Mouse (Mus musculus) embryonic facial prominence, embryonic 10.5 days (tissue): ENCODE data around the gene Shroom3. TPM values are rescaled to one million over a fixed set of nuclear protein-coding genes. Genes with fewer than 3 reads are reported as not detected.

ENCODE experiments used
- DNase-seq: peaks from one replicate; pipeline ENCODE4 v3.0.0-alpha.2; 2017; ENCODE audit warnings: low spot score
- H3K27ac ChIP-seq: fragments of 300-500 bp; sonication (generic); replicated peaks from 2 replicates; pipeline ENCODE4 v1.5.1; 2016; ENCODE audit warnings: mild to moderate bottlenecking
- H3K27me3 ChIP-seq: fragments of 300-500 bp; sonication (generic); replicated peaks from 2 replicates; pipeline ENCODE4 v1.6.1; 2016; ENCODE audit warnings: low read depth, mild to moderate bottlenecking; ENCODE audit not compliant: poor library complexity, severe bottlenecking
- H3K36me3 ChIP-seq: fragments of 300-500 bp; sonication (generic); replicated peaks from 2 replicates; pipeline ENCODE4 v1.6.1; 2016; ENCODE audit warnings: mild to moderate bottlenecking, moderate library complexity
- H3K4me1 ChIP-seq: fragments of 300-500 bp; sonication (generic); 2 replicates; pipeline ENCODE4 v1.6.1; 2016
- H3K4me3 ChIP-seq: fragments of 300-500 bp; sonication (generic); 2 replicates; pipeline ENCODE4 v1.5.1; 2016; ENCODE audit warnings: mild to moderate bottlenecking, moderate library complexity
- H3K9me3 ChIP-seq: fragments of 300-500 bp; sonication (generic); 2 replicates; pipeline ENCODE4 v1.6.1; 2016; ENCODE audit warnings: mild to moderate bottlenecking
- WGBS: fragments of 180-500 bp; shearing (Covaris S2); methylation state at CpG from one replicate; pipeline ENCODE4 v1.1.7; 2016; 5-methylcytosine and 5-hydroxymethylcytosine counted together
- polyA plus RNA-seq: library from polyadenylated mRNA; unstranded; fragments of >200 nt; fragmentation: Nextera tagmentation; extraction: Ambion mirVana; gene quantifications from 2 replicates; pipeline ENCODE4 v1.2.1, GENCODE M21; 2016

Gene Shroom3
- polyA plus RNA-seq, 1 experiment from 2014 or later, result 4.8 TPM

GRCm38 (mm10) chr5:92701750-92702149 is 18.5 kb downstream of the Shroom3 start:
- no peak overlapping the region for H3K4me3 ChIP-seq
- no peak for DNase-seq
- WGBS, result 42% methylated on average over 11 of the region's 11 CpGs
- no peak overlapping the region for H3K27ac ChIP-seq
- H3K36me3 ChIP-seq, result no peaks in the 10 kb centered on the region
- H3K27me3 ChIP-seq, result no peaks in the 10 kb centered on the region
- no peaks in the 10 kb centered on the region for H3K9me3 ChIP-seq
- H3K4me1 ChIP-seq, result peaks cover 34% of the 10 kb centered on the region

- no peaks in the 10 kb centered on the region for H3K36me3 ChIP-seq
- H3K27me3 ChIP-seq, result no peaks in the 10 kb centered on the region
- 90% methylated on average over 8 of the region's 8 CpGs for WGBS
- no peak overlapping the region for H3K27ac ChIP-seq
- DNase-seq, result no peak
- peaks cover 35% of the 10 kb centered on the region for H3K4me1 ChIP-seq
- H3K9me3 ChIP-seq, result no peaks in the 10 kb centered on the region
- H3K4me3 ChIP-seq, result no peak overlapping the region
These were observed 20.4 kb downstream of the Shroom3 start for GRCm38 (mm10) chr5:92703671-92704070.

GRCm38 (mm10) chr5:92707921-92708491 is 24.8 kb downstream of the Shroom3 start:
- WGBS, result 41% methylated on average over 7 of the region's 7 CpGs
- Histone ChIP-seq H3K36me3 (no peaks in the 10 kb centered on the region), H3K27me3 (no peaks in the 10 kb centered on the region), H3K4me3 (no peak overlapping the region), H3K9me3 (no peaks in the 10 kb centered on the region), H3K4me1 (peaks cover 51% of the 10 kb centered on the region), H3K27ac (peak overlapping the region; percentile 72)
- no peak for DNase-seq

DNA sequence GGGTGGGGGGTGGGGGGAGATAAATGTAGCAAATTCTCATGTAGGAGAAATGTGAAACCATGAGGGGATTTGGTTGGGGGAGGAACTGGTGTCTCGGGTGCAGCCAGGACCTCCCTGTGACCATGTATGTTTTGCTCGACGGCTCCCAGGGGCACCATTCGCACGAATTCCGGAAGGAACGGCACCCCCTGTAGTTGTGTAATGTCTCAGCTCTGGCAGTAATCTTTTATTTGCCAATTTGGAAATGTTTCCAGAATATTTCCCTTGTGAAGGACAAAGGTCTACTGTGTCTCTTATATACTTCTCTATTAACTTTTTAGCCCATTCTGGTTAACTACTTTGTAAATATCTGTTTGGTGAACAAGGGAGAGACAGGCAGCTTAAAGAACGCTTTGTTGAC is 27.5 kb downstream of the Shroom3 start:
- 79% methylated on average over 8 of the region's 8 CpGs for WGBS
- H3K27me3 ChIP-seq, result no peaks in the 10 kb centered on the region
- H3K4me1 ChIP-seq, result peaks cover 57% of the 10 kb centered on the region
- no peaks in the 10 kb centered on the region for H3K36me3 ChIP-seq
- H3K4me3 ChIP-seq, result no peak overlapping the region
- H3K27ac ChIP-seq, result no peak overlapping the region
- H3K9me3 ChIP-seq, result no peaks in the 10 kb centered on the region
- no peak for DNase-seq

DNA sequence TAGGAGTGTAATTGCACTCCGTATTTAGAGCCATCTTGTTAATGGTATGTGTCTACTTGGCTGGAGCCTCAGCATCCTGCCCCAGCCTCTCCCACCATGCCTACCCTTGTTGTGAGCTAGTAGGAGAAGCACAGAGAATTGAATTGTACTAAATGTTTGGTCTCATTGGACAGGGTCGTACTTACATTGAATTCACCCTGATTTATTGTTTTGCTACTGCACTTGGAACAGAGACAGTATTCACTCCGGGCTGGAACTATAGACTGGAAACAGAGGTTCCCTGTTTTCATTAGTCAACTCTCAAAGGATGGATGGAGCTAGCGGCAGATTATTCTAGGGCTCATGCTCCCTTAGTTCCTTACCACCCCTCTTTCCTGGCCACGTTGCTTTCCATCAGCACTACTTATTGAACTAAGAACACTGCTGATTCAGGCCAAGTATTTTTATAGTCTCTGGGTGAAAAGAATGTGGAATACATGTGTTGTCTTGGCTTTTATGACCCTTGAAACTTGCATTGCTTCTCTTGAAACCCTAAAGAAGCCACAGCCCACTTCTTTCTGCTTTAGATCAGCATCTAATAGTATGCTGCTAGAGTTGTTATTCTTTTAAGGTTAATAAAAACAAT is 28.5 kb downstream of the Shroom3 start:
- Histone ChIP-seq H3K36me3 (no peaks in the 10 kb centered on the region), H3K9me3 (no peaks in the 10 kb centered on the region), H3K4me1 (peaks cover 52% of the 10 kb centered on the region), H3K27me3 (no peaks in the 10 kb centered on the region), H3K27ac (no peak overlapping the region), H3K4me3 (no peak overlapping the region)
- 73% methylated on average over 5 of the region's 5 CpGs for WGBS
- DNase-seq, result no peak

GRCm38 (mm10) chr5:92712621-92713395 is 29.6 kb downstream of the Shroom3 start:
- no peaks in the 10 kb centered on the region for H3K9me3 ChIP-seq
- no peak overlapping the region for H3K27ac ChIP-seq
- WGBS, result 72% methylated on average over 5 of the region's 5 CpGs
- no peaks in the 10 kb centered on the region for H3K36me3 ChIP-seq
- H3K4me1 ChIP-seq, result peaks cover 48% of the 10 kb centered on the region
- no peak overlapping the region for H3K4me3 ChIP-seq
- H3K27me3 ChIP-seq, result no peaks in the 10 kb centered on the region
- DNase-seq, result no peak

- Histone ChIP-seq H3K27me3 (no peaks in the 10 kb centered on the region), H3K4me1 (peaks cover 37% of the 10 kb centered on the region), H3K27ac (no peak overlapping the region; the same call in 1 of the 2 replicates), H3K4me3 (no peak overlapping the region), H3K9me3 (no peaks in the 10 kb centered on the region), H3K36me3 (no peaks in the 10 kb centered on the region)
- WGBS, result 96% methylated on average over 2 of the region's 2 CpGs
- DNase-seq, result no peak
These were observed 31.7 kb downstream of the Shroom3 start for GRCm38 (mm10) chr5:92714886-92715285.

GRCm38 (mm10) chr5:92715319-92715718 is 32.1 kb downstream of the Shroom3 start:
- Histone ChIP-seq H3K4me3 (no peak overlapping the region), H3K4me1 (peaks cover 35% of the 10 kb centered on the region), H3K27me3 (no peaks in the 10 kb centered on the region), H3K36me3 (no peaks in the 10 kb centered on the region), H3K27ac (no peak overlapping the region; the same call in 1 of the 2 replicates), H3K9me3 (no peaks in the 10 kb centered on the region)
- DNase-seq, result no peak
- WGBS, result 61% methylated on average over 11 of the region's 11 CpGs

GRCm38 (mm10) chr5:92715890-92716289 is 32.7 kb downstream of the Shroom3 start:
- H3K9me3 ChIP-seq, result no peaks in the 10 kb centered on the region
- no peaks in the 10 kb centered on the region for H3K27me3 ChIP-seq
- H3K27ac ChIP-seq, result no peak overlapping the region
- no peak for DNase-seq
- WGBS, result 74% methylated on average over 2 of the region's 2 CpGs
- H3K36me3 ChIP-seq, result no peaks in the 10 kb centered on the region
- no peak overlapping the region for H3K4me3 ChIP-seq
- peaks cover 29% of the 10 kb centered on the region for H3K4me1 ChIP-seq

- no peak for DNase-seq
- Histone ChIP-seq H3K27me3 (no peaks in the 10 kb centered on the region), H3K4me3 (no peak overlapping the region), H3K27ac (no peak overlapping the region), H3K36me3 (no peaks in the 10 kb centered on the region), H3K4me1 (peaks cover 22% of the 10 kb centered on the region), H3K9me3 (no peaks in the 10 kb centered on the region)
- WGBS, result 74% methylated on average over 3 of the region's 3 CpGs
These were observed 34.6 kb downstream of the Shroom3 start for GRCm38 (mm10) chr5:92717666-92718360.

GRCm38 (mm10) chr5:92718856-92719255 is 35.6 kb downstream of the Shroom3 start:
- Histone ChIP-seq H3K36me3 (no peaks in the 10 kb centered on the region), H3K4me1 (peaks cover 17% of the 10 kb centered on the region; the same call in 1 of the 2 replicates), H3K27ac (no peak overlapping the region), H3K4me3 (no peak overlapping the region), H3K9me3 (no peaks in the 10 kb centered on the region), H3K27me3 (no peaks in the 10 kb centered on the region)
- DNase-seq, result no peak
- 60% methylated on average over 3 of the region's 3 CpGs for WGBS

DNA sequence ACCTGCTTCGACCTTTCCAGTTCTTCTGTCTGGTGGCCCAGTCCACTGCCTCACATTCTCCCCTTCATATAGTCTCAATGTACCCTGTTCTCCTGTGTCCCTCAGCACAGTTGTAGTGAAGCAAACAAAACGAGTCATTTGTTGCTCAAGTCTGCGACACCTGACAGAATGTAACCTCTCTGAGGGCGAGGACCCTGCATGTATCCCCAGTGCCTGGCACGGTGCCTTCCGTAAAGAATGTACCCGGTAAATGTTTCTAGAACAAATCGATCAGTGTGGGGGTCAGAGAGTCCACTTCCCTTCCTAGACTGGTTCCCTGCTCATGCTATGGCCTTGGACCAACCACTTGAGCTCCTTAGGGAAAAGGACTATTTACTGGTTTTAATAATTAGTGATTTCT is 38.4 kb downstream of the Shroom3 start:
- Histone ChIP-seq H3K27ac (no peak overlapping the region), H3K9me3 (no peaks in the 10 kb centered on the region), H3K36me3 (no peaks in the 10 kb centered on the region), H3K4me1 (0 out of 2 replicates have a peak, but pooled peaks cover 8% of the 10 kb centered on the region), H3K27me3 (no peaks in the 10 kb centered on the region), H3K4me3 (no peak overlapping the region)
- 93% methylated on average over 8 of the region's 8 CpGs for WGBS
- DNase-seq, result no peak
